Mouse (Mus musculus) urinary bladder, postnatal 36 days (tissue): Measurements from ENCODE around the gene Nudt17.
A peak's percentile ranks its signal among the peaks of the same experiment; 100 is the strongest.
"Not testable (repeated sequence)": the region's sequence is repeated elsewhere in the genome, so short reads cannot be mapped to it uniquely, and the experiment has no call there.

Source experiments
- DNase-seq, 2 experiments: peaks; one replicate each; pipeline ENCODE4 v3.0.0; 2022; ENCODE audit warnings: low spot score in 2 of 2, mixed read lengths in 1 of 2

The Nudt17 gene

GRCm38 (mm10) chr3:96707903-96708683 is at the start of gene Nudt17:
Gene Nudt17, minus strand, starts transcription at chr3:96708562.
- peak; percentile 73 to 81 for DNase-seq

- no peak for DNase-seq
These were observed 49.3 kb upstream of the Nudt17 start for GRCm38 (mm10) chr3:96757691-96758090.

- no peak for DNase-seq
These were observed 47.6 kb upstream of the Nudt17 start for GRCm38 (mm10) chr3:96755935-96756334.

GRCm38 (mm10) chr3:96746829-96747228 is 38.5 kb upstream of the Nudt17 start:
- DNase-seq: no peak

GRCm38 (mm10) chr3:96744348-96744747 is 36.0 kb upstream of the Nudt17 start:
- DNase-seq: no peak

GRCm38 (mm10) chr3:96740279-96740678 is 31.9 kb upstream of the Nudt17 start:
- not testable (repeated sequence) for DNase-seq

GRCm38 (mm10) chr3:96737995-96738394 is 29.6 kb upstream of the Nudt17 start:
- DNase-seq: no peak

GRCm38 (mm10) chr3:96737013-96737740 is 28.8 kb upstream of the Nudt17 start:
- DNase-seq: no peak

- no peak for DNase-seq
These were observed 26.8 kb upstream of the Nudt17 start for GRCm38 (mm10) chr3:96735200-96735599.

GRCm38 (mm10) chr3:96733984-96734383 is 25.6 kb upstream of the Nudt17 start:
- DNase-seq: no peak

- DNase-seq: no peak
These were observed 22.4 kb upstream of the Nudt17 start for GRCm38 (mm10) chr3:96730785-96731184.

- DNase-seq: no peak
These were observed 21.0 kb upstream of the Nudt17 start for GRCm38 (mm10) chr3:96729403-96729784.

GRCm38 (mm10) chr3:96728634-96729402 is 20.5 kb upstream of the Nudt17 start:
- DNase-seq: no peak

- DNase-seq: no peak
These were observed 19.7 kb upstream of the Nudt17 start for GRCm38 (mm10) chr3:96727828-96728633.

- peak; percentile 93 to 97 for DNase-seq
These were observed 19.0 kb upstream of the Nudt17 start, which contains the start of the genes Polr3c and Rnf115 for GRCm38 (mm10) chr3:96727343-96727827. Gene Polr3c, minus strand, starts transcription at chr3:96727628. Gene Rnf115, plus strand, starts transcription at chr3:96727664.

GRCm38 (mm10) chr3:96719173-96719572 is 10.8 kb upstream of the Nudt17 start:
- no peak for DNase-seq

- no peak for DNase-seq
These were observed 7.5 kb upstream of the Nudt17 start for GRCm38 (mm10) chr3:96715854-96716253.

GRCm38 (mm10) chr3:96714286-96714685 is 5.9 kb upstream of the Nudt17 start:
- DNase-seq: no peak

GRCm38 (mm10) chr3:96708684-96709064 is 312 bp upstream of the Nudt17 start:
- DNase-seq: no peak

GRCm38 (mm10) chr3:96706984-96707383 is 1.4 kb downstream of the Nudt17 start:
- no peak for DNase-seq

GRCm38 (mm10) chr3:96706217-96706616 is 2.1 kb downstream of the Nudt17 start:
- DNase-seq: no peak
